Mouse (Mus musculus) spleen, adult 12 weeks (tissue): Measurements from ENCODE around the gene Tmem221.

Experiments used
- DNase-seq: peaks from one replicate; pipeline ENCODE4 v3.0.0; 2022; ENCODE audit warnings: low spot score

Tmem221 gene

GRCm38 (mm10) chr8:71558071-71558957, at the start of gene Tmem221:
Gene Tmem221, minus strand, starts transcription at chr8:71558871.
- DNase-seq = no peak

DNA sequence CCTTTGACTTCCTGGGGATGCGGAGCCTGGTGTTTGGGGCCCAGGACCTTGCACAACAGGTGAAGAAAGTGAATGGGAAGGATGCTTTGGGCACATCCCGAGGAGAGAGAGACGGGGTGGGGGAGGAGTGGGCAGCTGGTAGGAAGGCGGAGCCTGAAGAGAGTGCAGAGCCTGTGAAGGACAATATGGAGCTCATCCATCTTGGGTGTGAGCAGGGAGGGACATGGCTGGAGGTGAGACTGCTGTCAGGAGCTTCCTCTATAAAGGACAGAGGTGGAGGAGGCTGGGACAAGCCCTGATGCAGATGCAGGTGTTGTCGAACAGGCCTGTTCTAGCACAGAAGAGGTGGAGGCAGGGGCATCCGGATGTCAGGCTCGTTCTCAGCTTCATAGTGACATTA, 45.4 kb upstream of the Tmem221 start:
- no peak for DNase-seq

- no peak for DNase-seq
Measured at GRCm38 (mm10) chr8:71602666-71603334, 44.1 kb upstream of the Tmem221 start.

- DNase-seq = no peak
Measured at GRCm38 (mm10) chr8:71601939-71602665, 43.4 kb upstream of the Tmem221 start.

DNA sequence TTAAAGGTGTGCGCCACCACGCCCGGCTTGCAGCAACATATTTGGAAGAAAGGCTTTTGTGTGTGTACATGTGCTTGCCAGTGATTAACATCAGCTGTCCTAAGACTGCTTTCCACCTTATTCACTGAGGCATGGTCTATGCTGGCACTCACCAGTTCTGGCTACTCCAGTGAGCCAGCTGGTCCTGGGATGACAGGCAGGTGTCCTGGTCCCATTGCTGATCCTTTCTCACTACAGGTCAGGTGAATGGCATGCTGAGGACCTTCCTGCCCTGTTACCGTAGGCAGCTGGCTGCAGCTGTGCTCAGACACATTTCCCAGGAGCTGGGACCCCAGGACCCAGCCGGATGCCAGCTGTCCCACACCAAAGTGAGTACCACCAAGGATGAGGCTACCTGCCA, 40.2 kb upstream of the Tmem221 start:
- DNase-seq = no peak

DNA sequence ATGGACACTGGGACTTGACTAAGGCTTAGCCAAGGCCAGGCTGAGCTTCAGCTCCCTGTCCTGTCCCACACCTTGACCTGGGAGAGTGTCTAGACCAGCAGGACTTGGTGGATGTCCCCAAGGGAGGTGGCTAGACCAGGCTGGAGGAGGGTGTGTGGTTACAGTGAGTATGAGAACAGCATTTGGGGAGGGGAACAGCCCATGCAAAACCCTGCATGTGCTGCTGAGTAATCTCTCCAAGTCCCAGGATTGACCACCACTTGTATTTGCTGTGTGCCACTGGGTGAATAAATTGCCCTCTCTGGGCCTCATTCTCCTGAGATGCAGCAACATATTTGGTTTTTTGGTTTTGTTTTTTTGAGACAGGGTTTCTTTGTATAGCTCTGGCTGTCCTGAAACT, 39.7 kb upstream of the Tmem221 start:
- DNase-seq = no peak

- DNase-seq = no peak
Measured at GRCm38 (mm10) chr8:71597451-71597850, 38.8 kb upstream of the Tmem221 start, which contains the start of gene Fam129c. Gene Fam129c, plus strand, starts transcription at chr8:71597648.

DNA sequence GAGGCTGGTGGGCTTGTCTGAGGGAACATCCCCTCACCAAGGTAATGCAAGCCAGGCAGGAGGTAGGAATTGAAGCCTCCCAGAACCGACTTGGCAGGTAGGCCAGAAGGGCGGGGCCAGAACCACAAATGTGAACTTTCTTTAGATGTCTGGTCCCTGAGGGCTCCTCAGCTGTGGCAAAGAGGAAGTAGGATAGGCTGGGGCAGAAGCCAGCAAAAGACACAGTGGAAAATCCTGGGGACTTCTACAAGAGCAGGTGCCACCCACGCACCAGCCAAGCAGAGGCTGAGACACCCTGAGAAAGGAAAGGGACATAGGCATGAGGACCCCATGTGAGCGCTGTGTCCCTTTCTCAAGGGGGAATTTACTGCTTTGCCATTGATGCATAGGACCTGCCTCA, 38.1 kb upstream of the Tmem221 start:
- peak; percentile 54 for DNase-seq

DNA sequence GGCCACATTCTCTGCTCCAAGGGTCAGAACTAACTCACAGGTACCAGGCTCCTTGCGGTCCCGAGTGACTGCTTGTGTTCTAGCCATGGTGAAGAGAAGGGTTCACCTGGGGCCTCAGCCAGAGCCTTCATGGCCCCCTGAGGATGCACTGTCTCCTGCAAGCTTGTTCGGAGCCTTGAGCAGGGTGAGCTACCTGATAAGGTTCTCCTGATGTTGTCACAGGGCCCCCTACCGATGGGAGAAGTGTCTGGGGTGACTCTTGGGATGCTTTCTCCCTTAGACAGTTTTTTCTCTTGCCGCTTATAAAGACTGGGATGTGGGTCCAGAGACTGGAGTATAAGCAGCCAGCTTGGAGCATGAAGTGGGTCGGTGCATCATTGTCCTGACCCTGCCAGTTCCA, 37.7 kb upstream of the Tmem221 start:
- DNase-seq = no peak

- peak; percentile 73 for DNase-seq
Measured at GRCm38 (mm10) chr8:71595862-71596261, 37.2 kb upstream of the Tmem221 start.

GRCm38 (mm10) chr8:71594324-71594722, 35.7 kb upstream of the Tmem221 start:
- DNase-seq = no peak

GRCm38 (mm10) chr8:71593556-71594323, 35.1 kb upstream of the Tmem221 start:
- DNase-seq = no peak

DNA sequence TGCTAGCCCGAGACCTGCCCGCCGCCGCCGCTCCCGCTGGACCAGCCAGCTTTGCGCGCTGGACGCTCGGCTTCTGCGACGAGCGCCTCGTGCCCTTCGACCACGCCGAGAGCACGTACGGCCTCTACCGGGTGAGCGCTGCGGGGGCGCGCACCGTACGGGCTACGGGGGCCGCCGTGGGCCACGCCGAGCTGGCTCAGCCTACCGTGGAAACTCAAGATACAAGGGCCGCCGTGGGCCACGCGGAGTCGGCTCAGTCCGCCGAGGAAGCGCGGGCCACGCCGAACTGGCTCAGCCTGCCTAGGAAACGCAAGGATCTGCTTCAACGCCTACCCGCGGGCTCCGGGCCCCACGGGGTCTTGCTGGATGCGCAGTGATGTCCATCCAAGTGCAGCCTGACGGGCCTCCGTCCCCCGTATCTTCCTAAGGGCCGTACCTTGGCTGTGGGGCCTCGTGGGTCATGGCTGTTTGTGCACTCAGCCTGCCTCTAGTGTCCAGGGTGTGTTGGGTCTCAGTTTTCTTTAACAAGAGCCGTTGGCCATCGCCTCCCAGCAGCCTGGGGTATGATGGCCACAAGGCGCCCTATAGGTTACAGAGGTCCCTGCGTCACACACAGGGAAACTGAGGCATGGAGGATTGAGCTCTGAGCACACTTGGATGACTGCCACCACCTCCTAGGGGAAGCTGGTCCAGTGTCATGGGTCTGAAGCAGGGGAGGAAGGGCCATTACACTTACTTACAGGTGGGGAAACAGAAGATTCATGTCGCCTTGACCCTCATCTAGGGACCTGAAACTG, 33.9 kb upstream of the Tmem221 start:
- DNase-seq = no peak

GRCm38 (mm10) chr8:71591471-71592373, 33.1 kb upstream of the Tmem221 start, which contains the start of gene Pgls:
Gene Pgls, plus strand, starts transcription at chr8:71592176.
- peak; percentile 82 for DNase-seq

GRCm38 (mm10) chr8:71591017-71591416, 32.3 kb upstream of the Tmem221 start:
- no peak for DNase-seq

DNA sequence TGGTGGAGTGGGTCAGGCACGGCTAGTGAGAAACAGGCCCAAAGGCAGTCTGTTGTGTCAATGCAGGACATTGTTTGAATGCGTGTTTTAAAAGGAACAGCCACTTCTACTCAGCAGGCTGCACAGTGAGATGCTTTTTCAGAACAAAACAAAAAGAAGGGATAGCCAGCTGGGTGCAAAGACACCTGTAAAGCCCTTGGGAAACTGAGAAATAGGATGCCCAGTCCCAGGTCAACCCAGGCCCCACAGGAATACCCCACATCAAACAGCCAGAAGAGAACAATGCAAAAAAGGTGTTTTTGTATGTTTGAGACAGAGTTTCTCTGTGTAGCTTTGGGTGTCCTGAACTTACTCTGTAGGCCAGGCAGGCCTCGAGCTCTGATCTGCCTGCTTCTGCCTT, 30.1 kb upstream of the Tmem221 start:
- no peak for DNase-seq

DNA sequence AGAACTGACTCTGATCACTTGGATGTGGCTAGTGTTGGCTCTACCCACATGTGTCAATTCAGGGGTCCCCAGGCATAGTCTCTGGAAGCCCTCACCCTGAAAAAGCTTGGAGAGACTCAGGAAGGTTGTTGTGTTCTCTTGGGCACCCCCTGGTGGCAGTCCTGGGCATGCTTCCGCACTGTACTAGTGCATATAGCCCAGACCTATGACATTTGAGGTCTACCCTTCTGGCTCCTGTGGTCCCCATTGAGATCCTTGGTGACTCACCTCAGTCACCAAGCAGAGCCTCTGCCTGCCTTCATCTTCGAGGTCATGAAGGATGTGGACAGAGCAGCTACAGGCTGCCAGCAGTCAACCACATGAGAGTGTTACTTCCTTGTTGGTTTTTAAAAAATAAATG, 28.2 kb upstream of the Tmem221 start:
- no peak for DNase-seq

DNA sequence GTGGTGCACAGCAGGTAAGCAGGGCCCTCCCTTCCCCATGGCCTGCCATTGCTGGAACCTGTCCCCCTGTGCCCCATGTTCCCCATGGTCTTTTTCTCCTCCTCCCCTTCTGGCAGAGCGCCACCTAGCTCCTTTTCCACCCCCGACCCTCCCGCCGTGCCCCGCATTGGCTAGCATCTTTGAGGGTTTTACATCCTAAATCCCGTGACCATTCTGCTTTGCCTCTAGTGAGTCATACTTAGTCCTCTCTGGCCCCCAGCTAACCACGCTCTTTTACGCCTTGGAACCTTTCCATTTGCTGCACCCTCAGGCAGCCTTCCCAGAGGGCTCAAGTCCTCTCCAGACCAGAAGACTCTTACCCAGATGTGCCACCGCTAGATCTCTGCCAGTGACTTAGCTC, 21.5 kb upstream of the Tmem221 start:
- DNase-seq = no peak

GRCm38 (mm10) chr8:71579476-71579875, 20.8 kb upstream of the Tmem221 start:
- DNase-seq = no peak

GRCm38 (mm10) chr8:71579009-71579408, 20.3 kb upstream of the Tmem221 start:
- DNase-seq = no peak
